Mouse (Mus musculus) olfactory bulb, adult 2 months (tissue): ENCODE measurements around the gene Utrn.

Source experiments
- CTCF ChIP-seq: fragments of 200-500 bp; IDR thresholded peaks from 2 replicates; pipeline ENCODE4 v1.5.1; 2012; ENCODE audit warnings: low read depth, mild to moderate bottlenecking, low read length, moderate library complexity; ENCODE audit not compliant: insufficient read depth
- POLR2A ChIP-seq: fragments of 200-500 bp; IDR thresholded peaks from 2 replicates; pipeline ENCODE4 v1.6.1; 2012; ENCODE audit warnings: mild to moderate bottlenecking, low read depth, low read length, moderate library complexity; ENCODE audit not compliant: insufficient read depth

GRCm38 (mm10) chr10:12837636-12838035, 31.5 kb downstream of the Utrn start:
- TF ChIP-seq CTCF, result no peak
- TF ChIP-seq POLR2A, result no peak
